Mouse (Mus musculus): ENCODE results near the gene Ttyh3. TPM values are rescaled to one million over a fixed set of nuclear protein-coding genes. Genes with fewer than 3 reads are reported as not detected.

Ttyh3 gene
- total RNA-seq, 2 experiments from 2014 or later: 6.1 to 7.8 TPM

DNA sequence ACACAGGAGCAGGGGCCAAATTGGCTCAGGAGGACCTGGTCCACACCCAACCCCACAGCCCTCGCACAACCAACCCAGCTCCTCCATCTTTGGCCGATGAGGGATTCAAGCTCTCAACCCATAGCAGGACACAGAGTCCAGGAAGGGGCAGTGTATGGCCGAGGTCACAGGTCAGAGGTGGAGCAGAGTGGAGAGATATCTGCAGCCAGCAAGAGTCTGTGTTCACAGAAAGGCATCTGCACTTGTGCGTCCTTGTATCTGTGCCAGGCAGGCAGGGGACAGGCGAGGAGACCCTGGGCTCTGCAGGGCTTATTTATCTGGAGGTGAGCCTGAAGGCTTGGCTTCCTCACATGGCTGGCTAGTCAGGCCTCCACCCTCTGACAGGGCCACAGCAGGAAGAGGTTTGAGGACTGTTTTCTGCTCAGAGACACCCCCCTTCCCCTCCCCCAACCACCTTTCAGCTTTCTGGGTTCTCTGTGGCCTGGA lies 73.4 kb downstream of the Ttyh3 start:
- peak; percentile 59 for DNase-seq

DNA sequence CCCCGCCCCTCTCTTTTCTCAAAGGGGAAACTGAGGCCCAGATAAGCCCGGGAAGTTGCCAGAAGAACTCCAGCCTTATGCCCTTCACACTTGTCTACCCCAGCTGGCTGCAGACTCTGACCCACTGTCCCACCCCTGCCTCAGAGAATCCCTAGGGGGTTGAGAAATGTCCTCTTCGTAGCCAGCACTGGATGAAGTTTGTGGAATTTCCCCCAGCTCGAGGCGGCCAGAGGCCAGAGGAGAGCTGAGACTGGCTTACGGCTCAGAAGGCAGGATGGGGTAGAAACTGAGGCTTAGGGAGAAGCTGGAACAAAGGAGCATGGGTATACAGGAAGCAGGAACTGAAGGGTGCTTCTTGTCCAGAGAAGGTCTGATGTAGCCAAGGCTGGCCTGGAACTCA lies 76.2 kb downstream of the Ttyh3 start:
- peak; percentile 72 for DNase-seq

- peak; percentile 93 for DNase-seq
Measured at GRCm38 (mm10) chr5:140571673-140572072, 77.2 kb downstream of the Ttyh3 start.

- no peak for DNase-seq
Measured at GRCm38 (mm10) chr5:140571201-140571600, 77.6 kb downstream of the Ttyh3 start.

Other genes with a start within 250 kb of the Ttyh3 start
- gene Eif3b, start 229.7 kb downstream of the Ttyh3 start, total RNA-seq (2021): 10 to 100 TPM; 76.8 to 79.2 TPM
- gene Gm4869, start 203.4 kb downstream of the Ttyh3 start, total RNA-seq (2021): not detected
- gene Chst12, start 143.5 kb downstream of the Ttyh3 start, total RNA-seq (2021): 1 to 10 TPM; 4.6 to 5.9 TPM
- not detected for gene Grifin, start 84.0 kb downstream of the Ttyh3 start, total RNA-seq (2021)
- 1 to 10 TPM; 2.7 to 5.5 TPM for gene Lfng, start 41.7 kb downstream of the Ttyh3 start, total RNA-seq (2021)
- gene Iqce, start 53.3 kb upstream of the Ttyh3 start, total RNA-seq (2021): 1 to 10 TPM; 3.4 to 3.9 TPM
- 1 to 10 TPM; 4.8 to 5.8 TPM for gene Brat1, start 56.0 kb upstream of the Ttyh3 start, total RNA-seq (2021)
- gene Amz1, start 75.1 kb upstream of the Ttyh3 start, total RNA-seq (2021): under 1 TPM in 1 of 2 experiments, not detected in 1; 0.29 TPM
- 10 to 100 TPM; 26.2 to 27.7 TPM for gene Gna12, start 181.4 kb upstream of the Ttyh3 start, total RNA-seq (2021)

All from gastrocnemius, postnatal 25 days (tissue).